Mouse (Mus musculus): Measurements from ENCODE around the gene Fgf12. TPM values are rescaled to one million over a fixed set of nuclear protein-coding genes. Genes with fewer than 3 reads are reported as not detected.

Gene Fgf12
- total RNA-seq, 2 experiments from 2014 or later, result 141 to 148 TPM

DNA sequence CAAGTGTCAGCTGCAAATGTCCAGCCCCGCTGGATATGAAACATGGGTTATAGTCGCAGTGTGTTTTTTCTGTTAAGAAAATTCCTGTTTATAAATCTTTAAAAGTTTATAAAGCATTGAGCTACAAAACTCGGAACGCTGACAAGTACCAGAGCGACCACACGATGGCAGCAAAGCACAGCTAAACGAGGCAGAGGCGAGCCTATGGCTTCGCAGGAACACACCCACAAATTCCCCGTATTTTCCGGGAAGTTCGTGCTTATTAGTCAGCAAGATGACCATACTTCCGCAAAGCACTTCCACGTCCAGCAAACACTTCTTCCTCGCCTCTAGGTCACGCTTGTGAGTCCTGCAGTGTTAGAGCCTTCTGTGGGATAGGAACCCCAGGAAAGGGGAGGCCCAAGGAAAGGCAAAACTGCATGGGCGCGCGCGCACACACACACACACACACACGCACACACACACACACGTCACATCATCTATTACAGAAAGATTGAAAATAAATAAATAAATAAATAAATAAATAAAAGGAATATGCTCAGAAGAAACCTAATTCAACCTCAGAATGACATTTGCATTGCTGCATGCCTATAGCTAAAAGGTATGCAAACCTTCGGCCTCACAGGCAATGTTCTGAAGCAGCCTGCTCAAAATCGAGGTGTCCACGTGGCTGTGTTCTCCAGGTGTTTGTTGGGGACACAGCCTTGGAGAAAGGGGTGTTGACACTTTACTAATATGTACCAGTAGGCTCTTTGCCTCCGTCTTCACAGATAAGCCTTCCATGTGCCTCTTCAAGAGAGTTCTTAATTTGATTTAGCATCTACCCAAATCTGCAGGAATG, 159.6 kb downstream of the Fgf12 start:
- Histone ChIP-seq H3K27ac (no peak overlapping the region), H3K4me3 (peak overlapping the region; percentile 47)
- TF ChIP-seq CTCF (conservative IDR thresholded peaks at IDR 0.05), result peak; percentile 91
- peak; percentile 70 to 79 for DNase-seq (ENCODE audit: low spot score in 2 of 2)

GRCm38 (mm10) chr16:28592466-28592865, 160.4 kb downstream of the Fgf12 start:
- Histone ChIP-seq H3K4me3 (no peak overlapping the region), H3K27ac (no peak overlapping the region)
- TF ChIP-seq CTCF (conservative IDR thresholded peaks at IDR 0.05), result no peak
- no peak for DNase-seq (ENCODE audit: low spot score in 2 of 2)

GRCm38 (mm10) chr16:28591583-28591982, 161.3 kb downstream of the Fgf12 start:
- no peak for TF ChIP-seq CTCF (conservative IDR thresholded peaks at IDR 0.05)
- Histone ChIP-seq H3K27ac (no peak overlapping the region), H3K4me3 (no peak overlapping the region)
- no peak for DNase-seq (ENCODE audit: low spot score in 2 of 2)

GRCm38 (mm10) chr16:28572212-28572611, 180.7 kb downstream of the Fgf12 start:
- no peak overlapping the region for H3K4me3 ChIP-seq
- H3K27ac ChIP-seq, result no peak overlapping the region
- no peak for TF ChIP-seq CTCF (conservative IDR thresholded peaks at IDR 0.05)
- DNase-seq (ENCODE audit: low spot score in 2 of 2), result no peak

- TF ChIP-seq CTCF (conservative IDR thresholded peaks at IDR 0.05), result no peak
- DNase-seq (ENCODE audit: low spot score in 2 of 2), result no peak
- no peak overlapping the region for H3K27ac ChIP-seq
- H3K4me3 ChIP-seq, result peak overlapping the region; percentile 65
These were observed 188.1 kb downstream of the Fgf12 start for GRCm38 (mm10) chr16:28564716-28565217.

DNA sequence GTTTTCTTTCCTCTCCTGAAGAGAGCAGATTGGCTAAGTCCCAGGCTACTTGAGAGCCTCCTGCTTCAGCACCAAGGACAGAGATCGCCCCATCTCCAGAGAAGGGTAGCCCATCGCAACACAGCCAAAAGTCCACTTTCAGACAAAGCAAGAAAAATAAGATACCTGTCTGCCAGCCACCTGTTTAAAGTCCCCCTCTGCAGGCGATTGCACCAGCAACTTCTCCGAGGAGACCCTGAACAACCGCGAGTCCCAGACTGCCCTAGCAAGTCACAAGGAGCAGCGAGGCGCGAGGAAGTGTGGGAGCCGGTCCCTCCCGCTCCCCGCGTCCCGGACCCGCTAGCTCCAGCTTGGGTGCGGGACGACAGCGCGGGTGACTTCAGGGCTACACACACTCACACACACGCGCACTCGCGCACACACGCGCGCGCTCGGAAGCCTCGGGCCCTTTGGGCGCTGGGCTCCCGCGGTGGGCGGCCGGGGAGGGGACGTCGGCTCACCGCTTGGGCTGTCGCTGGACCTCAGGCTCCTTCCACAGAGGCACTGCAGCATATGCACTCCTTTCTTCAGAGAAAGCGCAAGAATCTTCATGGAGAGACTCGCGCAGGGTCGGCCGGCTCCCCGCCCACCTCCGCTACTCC, 188.7 kb downstream of the Fgf12 start:
- Histone ChIP-seq H3K27ac (no peak overlapping the region), H3K4me3 (peak overlapping the region; percentile 65)
- no peak for DNase-seq (ENCODE audit: low spot score in 2 of 2)
- TF ChIP-seq CTCF (conservative IDR thresholded peaks at IDR 0.05), result no peak

GRCm38 (mm10) chr16:28562847-28563246, 190.0 kb downstream of the Fgf12 start:
- H3K27ac ChIP-seq, result no peak overlapping the region
- TF ChIP-seq CTCF (conservative IDR thresholded peaks at IDR 0.05), result no peak
- no peak for DNase-seq (ENCODE audit: low spot score in 2 of 2)
- no peak overlapping the region for H3K4me3 ChIP-seq

DNA sequence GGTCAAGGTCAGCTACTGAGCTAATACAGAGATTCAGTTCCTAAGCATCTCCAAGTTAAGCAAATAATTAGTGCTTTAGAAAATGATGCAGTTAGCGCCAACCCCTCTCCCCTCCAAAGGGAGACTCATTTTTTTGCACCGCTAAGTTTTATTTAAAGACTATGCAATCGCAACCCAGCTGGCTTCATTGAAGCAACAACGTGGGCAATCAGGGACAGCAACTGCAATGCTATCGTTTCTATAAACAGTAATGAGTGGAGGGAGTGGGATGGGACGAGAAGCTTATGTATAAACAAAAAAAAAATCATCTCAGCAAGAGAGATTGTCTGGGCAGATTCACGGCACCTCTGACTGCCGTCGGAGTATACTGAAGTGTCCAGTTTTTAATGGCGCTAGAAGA, 197.6 kb downstream of the Fgf12 start:
- no peak for DNase-seq (ENCODE audit: low spot score in 2 of 2)
- Histone ChIP-seq H3K27ac (no peak overlapping the region), H3K4me3 (no peak overlapping the region)
- TF ChIP-seq CTCF (conservative IDR thresholded peaks at IDR 0.05), result no peak

GRCm38 (mm10) chr16:28539423-28539822, 213.4 kb downstream of the Fgf12 start:
- TF ChIP-seq CTCF (conservative IDR thresholded peaks at IDR 0.05), result no peak
- no peak overlapping the region for H3K4me3 ChIP-seq
- 0 out of 2 replicates have a peak overlapping the region, but pooled peaks have one; percentile 28 for H3K27ac ChIP-seq
- DNase-seq (ENCODE audit: low spot score in 2 of 2), result no peak

- H3K4me3 ChIP-seq, result peak overlapping the region; percentile 51
- peak overlapping the region; percentile 74 for H3K27ac ChIP-seq
- TF ChIP-seq CTCF (conservative IDR thresholded peaks at IDR 0.05), result peak; percentile 98
- peak; percentile 82 to 84 for DNase-seq (ENCODE audit: low spot score in 2 of 2)
These were observed 235.0 kb downstream of the Fgf12 start for GRCm38 (mm10) chr16:28517596-28518524.

- H3K4me3 ChIP-seq, result no peak overlapping the region
- no peak overlapping the region for H3K27ac ChIP-seq
- TF ChIP-seq CTCF (conservative IDR thresholded peaks at IDR 0.05), result no peak
- no peak for DNase-seq (ENCODE audit: low spot score in 2 of 2)
These were observed 240.4 kb downstream of the Fgf12 start for GRCm38 (mm10) chr16:28512446-28512845.

DNA sequence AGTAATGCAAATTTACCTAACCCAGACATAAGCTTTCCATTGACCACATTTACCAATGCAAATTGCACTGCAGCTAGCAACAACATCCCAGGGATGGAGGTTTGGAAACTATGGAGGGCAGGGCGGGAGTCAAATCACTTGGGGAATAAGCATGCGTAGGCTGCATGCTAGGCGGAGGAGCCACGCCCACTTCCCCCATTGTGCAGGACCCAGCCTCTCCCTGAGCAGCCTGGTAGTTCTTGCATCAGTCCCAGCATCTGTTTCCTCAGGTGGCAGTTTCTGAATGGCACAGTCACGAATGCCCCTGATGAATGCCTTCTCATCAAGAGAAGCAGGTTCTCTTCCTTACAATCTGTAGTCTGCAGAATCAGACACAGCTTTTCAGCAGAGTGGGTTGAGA, 241.5 kb downstream of the Fgf12 start:
- H3K4me3 ChIP-seq, result no peak overlapping the region
- no peak for DNase-seq (ENCODE audit: low spot score in 2 of 2)
- no peak overlapping the region for H3K27ac ChIP-seq
- no peak for TF ChIP-seq CTCF (conservative IDR thresholded peaks at IDR 0.05)

All from layer of hippocampus, adult 2 months (tissue).